Mouse (Mus musculus): ENCODE results near the gene Tenm4.

The Tenm4 gene

DNA sequence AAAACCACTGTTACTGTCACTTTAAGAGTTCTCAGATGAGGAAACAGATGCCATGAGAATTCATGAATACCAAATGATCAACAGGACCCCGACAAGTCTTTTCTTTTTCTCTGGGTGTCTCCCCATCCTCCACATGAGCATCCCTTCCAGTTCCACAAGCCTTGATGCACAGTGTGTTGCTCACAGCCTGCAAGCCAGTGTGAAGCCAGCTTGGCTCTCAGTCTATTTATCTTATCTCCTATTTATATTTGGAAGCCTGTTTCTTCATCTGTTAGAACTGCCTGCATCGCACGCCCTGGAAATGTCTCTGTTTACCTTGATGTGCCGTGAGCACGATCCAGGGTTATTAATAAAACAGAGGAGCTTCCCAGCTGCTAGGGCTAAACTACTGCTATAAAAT is 169.8 kb downstream of the Tenm4 start:
- no peak for DNase-seq (ENCODE audit: low spot score in 2 of 2)

DNA sequence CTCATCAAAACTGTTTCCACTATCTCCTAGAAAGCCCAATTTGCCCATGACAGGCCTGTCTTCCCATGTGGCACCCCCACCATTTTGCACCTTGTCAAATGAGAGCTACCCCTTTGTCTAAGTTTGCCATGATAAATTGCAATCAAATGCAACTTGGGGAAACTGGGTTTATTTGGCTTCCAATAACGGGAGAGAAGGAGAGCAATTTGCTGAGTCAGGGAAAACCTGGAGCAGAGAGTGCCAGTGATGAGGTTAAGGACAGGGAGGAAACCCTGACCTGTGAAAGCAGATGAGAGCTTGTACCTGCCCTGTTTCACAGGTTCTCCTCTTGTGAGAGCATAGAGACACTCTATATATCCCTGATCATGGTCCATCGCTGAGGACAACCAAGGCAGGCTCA is 170.4 kb downstream of the Tenm4 start:
- no peak for DNase-seq (ENCODE audit: low spot score in 2 of 2)

DNA sequence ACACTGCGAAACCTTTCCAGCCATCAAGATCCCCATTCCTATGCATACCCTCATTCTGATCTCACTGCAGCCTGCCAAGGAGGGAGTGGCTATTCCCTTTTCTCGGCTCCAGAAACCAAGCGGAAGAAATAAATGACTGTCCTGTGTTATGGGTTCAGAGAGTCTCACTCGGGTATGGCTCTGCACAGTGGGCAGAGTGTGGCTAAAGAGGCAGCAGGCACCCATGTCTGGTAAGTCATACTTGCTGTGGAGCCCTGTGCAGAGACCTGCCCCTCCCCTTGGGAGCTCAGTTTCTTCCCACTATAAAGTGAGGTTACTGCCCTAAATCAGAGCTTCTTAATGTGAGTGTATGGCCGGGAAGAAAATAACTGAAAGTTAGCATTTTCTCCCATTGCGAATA is 171.9 kb downstream of the Tenm4 start:
- no peak for DNase-seq (ENCODE audit: low spot score in 2 of 2)

DNA sequence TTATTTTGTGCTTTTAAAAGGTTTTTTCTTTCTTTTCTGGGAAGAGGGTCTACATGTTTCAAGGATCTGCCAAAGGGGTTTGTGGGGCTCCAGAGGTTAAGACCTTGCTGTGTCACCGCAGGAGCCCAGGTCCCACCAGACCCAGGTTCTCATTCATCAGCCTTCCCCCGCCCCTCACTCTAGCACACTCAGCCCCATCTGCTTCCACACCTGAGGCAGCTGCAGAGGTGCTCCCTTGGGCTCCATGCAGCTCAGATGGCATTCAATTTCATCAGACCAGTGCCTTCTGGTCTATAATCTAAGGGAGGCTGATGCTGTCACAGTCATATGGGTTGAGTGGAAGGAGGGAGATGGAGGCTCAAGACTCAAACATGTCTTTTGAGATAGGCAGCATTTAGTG is 172.6 kb downstream of the Tenm4 start:
- DNase-seq (ENCODE audit: low spot score in 2 of 2), result no peak

DNA sequence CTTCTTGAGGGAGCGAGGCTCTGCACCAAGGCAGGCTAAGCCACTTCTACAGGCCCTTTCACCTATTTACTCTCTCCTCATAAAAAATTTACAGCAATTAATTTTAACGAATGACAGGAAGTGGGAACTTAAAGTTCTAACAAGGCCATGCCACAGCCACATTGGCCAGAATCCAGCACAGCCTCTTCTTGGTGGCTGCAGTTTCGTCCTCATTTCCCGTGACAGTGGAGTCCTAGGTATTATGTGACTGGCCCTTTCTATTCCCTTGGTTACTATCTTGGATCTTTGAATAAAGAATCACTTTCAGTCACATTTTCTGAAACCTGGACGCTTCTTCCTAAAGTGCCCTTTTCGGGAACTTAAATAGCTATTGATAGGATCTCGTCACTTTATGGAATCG is 181.6 kb downstream of the Tenm4 start:
- DNase-seq (ENCODE audit: low spot score in 2 of 2), result no peak

GRCm38 (mm10) chr7:96356285-96356811 is 185.3 kb downstream of the Tenm4 start:
- no peak for DNase-seq (ENCODE audit: low spot score in 2 of 2)

- DNase-seq (ENCODE audit: low spot score in 2 of 2), result no peak
Measured at GRCm38 (mm10) chr7:96357550-96357949, 186.5 kb downstream of the Tenm4 start.

- DNase-seq (ENCODE audit: low spot score in 2 of 2), result no peak
Measured at GRCm38 (mm10) chr7:96363311-96363710, 192.3 kb downstream of the Tenm4 start.

DNA sequence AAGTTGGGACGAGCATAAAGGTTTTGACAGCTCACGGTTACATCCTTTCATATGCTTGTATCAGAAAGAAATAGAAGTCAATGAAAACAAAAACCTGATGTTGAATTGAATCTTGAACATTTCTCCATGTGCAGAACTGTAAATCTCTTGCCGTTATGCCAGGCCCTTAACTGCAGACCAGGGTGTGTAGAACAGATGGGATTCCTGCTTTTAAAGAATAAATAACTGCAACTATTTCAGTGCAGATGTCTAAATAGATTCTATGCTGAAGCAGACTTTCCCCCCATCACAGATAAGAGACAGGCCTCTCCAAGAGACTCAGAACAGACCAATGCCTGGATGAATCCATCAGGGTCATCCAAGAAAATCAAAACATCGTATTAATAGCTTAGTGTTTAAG is 198.9 kb downstream of the Tenm4 start:
- no peak for DNase-seq (ENCODE audit: low spot score in 2 of 2)

GRCm38 (mm10) chr7:96374004-96374663 is 203.1 kb downstream of the Tenm4 start:
- DNase-seq (ENCODE audit: low spot score in 2 of 2), result no peak

- no peak for DNase-seq (ENCODE audit: low spot score in 2 of 2)
Measured at GRCm38 (mm10) chr7:96375507-96375906, 204.5 kb downstream of the Tenm4 start.

- no peak for DNase-seq (ENCODE audit: low spot score in 2 of 2)
Measured at GRCm38 (mm10) chr7:96383686-96384528, 212.9 kb downstream of the Tenm4 start.

- DNase-seq (ENCODE audit: low spot score in 2 of 2), result no peak
Measured at GRCm38 (mm10) chr7:96384726-96385500, 213.9 kb downstream of the Tenm4 start.

DNA sequence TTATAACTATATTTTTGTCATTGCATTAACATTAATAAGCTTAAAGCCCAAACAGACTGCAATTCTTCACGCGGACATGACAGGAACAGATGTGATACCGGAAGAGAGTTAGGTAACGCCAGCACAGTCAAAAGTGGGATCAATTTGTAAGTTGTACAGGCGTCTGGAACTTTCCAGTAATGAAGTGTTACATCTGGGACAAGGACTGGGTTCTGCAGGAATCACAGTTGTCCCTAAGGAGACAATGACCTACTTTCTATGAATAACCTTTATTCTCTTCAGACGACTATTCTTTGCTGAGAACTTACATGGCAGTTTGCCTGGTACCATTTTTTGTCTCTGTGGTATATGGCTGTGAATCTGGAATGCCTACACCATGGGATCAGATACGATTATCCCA is 214.8 kb downstream of the Tenm4 start:
- DNase-seq (ENCODE audit: low spot score in 2 of 2), result no peak

GRCm38 (mm10) chr7:96390034-96390670 is 219.1 kb downstream of the Tenm4 start:
- no peak for DNase-seq (ENCODE audit: low spot score in 2 of 2)

- DNase-seq (ENCODE audit: low spot score in 2 of 2), result no peak
Measured at GRCm38 (mm10) chr7:96390894-96391293, 219.8 kb downstream of the Tenm4 start.

DNA sequence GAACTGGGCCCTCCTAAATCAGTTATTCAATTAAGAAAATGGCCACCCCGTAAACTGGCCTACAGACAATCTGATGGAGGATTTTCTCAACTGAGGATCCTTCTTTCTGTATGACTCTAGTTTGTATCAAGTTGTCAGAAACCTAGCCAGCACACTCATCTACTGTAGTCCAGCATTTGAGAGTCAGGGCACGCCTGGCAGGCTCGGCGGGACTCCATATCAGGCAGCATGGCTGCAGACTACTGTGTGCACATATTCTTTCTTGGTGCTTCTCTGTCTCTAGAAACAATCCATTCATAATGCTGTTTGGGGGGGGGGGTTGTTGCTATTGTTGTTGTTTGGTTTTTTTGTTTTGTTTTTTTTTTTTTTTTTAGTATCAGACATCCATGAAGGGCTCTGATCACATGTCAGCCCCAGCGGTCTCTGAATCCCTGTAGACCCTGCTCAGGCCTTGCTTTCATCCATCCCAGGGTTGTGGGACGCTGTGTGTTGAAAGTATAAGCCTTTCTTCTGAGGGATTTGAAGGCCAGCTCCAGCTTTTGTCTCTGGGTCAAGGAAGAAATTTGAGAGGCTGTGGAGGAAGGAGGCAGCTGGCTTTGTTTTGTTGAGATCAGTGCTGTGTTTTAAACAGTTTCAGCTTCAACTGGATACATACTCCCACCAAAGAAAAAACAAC is 220.9 kb downstream of the Tenm4 start:
- no peak for DNase-seq (ENCODE audit: low spot score in 2 of 2)

GRCm38 (mm10) chr7:96392600-96392999 is 221.6 kb downstream of the Tenm4 start:
- DNase-seq (ENCODE audit: low spot score in 2 of 2), result no peak

- DNase-seq (ENCODE audit: low spot score in 2 of 2), result no peak
Measured at GRCm38 (mm10) chr7:96397940-96398339, 226.9 kb downstream of the Tenm4 start.

DNA sequence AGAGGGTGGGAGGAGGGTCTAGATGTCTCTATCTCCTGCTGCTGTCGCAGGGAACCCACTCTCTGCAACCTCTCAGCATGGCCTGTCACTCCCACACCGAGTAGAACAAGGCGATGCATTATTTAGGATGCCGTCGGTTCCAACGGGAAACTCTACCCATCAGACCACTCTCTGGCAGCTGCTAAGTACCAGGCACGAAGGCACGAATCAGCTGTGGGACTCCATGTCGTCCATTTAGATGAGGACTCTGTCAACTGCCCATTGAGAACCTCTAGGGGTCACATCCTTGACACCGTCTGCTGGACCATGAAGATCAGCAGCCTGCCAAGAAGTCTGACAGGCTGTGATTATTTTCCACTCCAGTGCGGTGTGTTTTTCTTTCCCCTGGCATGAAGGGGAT is 229.4 kb downstream of the Tenm4 start:
- DNase-seq (ENCODE audit: low spot score in 2 of 2), result no peak

DNA sequence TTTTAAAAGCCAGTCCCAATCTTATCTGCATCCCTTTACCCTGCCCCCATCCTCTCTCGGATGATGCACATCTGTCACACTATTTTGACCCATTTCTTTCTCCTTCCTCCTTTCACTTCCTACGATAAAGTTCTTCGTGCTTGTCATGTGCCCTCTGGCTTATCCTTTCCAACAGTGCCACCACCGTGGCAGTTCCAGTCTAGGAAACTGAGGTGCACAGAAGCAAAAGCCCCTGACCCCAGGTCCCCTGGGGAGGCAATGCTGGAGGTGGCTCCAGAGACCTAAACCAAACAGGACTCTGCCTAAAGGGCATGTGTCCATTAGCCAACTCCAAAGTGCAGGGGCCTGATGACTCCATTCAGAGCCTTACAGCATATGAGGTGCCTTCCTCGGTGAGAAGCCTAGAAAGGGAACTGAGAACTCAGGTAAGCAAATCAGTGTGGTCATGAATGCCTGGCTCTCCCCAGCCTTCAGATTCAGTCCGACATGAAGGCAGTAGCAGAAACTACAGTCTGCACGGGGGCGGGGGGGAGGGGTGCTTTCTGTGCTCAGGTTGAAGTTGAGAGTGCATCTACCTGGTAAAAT is 235.7 kb downstream of the Tenm4 start:
- peak; percentile 8 to 20 for DNase-seq (ENCODE audit: low spot score in 2 of 2)
